Mouse (Mus musculus) bone marrow macrophage, adult 2 months (primary cell): ENCODE measurements at regions not wholly inside any gene's neighbourhood (a gene's known extent, or its start where the extent isn't known, plus 50 kb on each side); places are given as distances from the start of the nearest gene placed in this dataset.

Experiments used
- H3K27ac ChIP-seq: 2 replicates; pipeline ENCODE4 v1.5.1; 2012; ENCODE audit warnings: low read depth, low read length; ENCODE audit not compliant: insufficient read depth
- H3K4me1 ChIP-seq: 2 replicates; pipeline ENCODE4 v1.6.1; 2012; ENCODE audit warnings: low read length; ENCODE audit not compliant: control insufficient read depth, insufficient read depth
- H3K4me3 ChIP-seq: 2 replicates; pipeline ENCODE4 v1.5.1; 2012; ENCODE audit warnings: mild to moderate bottlenecking, low read length, moderate library complexity; ENCODE audit not compliant: insufficient read depth
- CTCF ChIP-seq: IDR thresholded peaks from 2 replicates; pipeline ENCODE4 v1.5.1; 2012; ENCODE audit warnings: low read depth, mild to moderate bottlenecking, low read length, moderate library complexity
- POLR2A ChIP-seq: IDR thresholded peaks from 2 replicates; pipeline ENCODE4 v1.6.1; 2012; ENCODE audit warnings: mild to moderate bottlenecking, low read depth, low read length, borderline replicate concordance

DNA sequence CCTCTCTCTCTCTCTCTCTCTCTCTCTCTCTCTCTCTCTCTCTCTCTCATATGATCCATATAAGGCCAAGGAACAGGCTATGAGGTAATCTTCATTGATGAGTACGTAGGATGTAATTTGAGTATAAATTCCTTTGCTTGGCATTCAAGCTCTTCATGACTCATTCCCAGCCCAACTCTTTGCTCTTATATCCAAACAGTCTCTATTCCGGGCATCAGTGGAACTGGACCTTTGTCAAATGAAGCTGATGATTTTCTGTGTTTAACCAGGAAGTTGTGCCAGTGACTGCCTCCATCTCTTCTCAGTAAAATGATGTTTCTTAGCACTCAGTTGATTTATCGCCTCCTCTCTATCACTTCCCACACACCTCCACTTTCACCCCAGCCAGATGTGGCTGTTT, 132.4 kb upstream of the Nmur2 start:
- TF ChIP-seq CTCF = no peak
- no peak for TF ChIP-seq POLR2A
- Histone ChIP-seq H3K27ac (no peak overlapping the region), H3K4me1 (no peaks in the 10 kb centered on the region)

DNA sequence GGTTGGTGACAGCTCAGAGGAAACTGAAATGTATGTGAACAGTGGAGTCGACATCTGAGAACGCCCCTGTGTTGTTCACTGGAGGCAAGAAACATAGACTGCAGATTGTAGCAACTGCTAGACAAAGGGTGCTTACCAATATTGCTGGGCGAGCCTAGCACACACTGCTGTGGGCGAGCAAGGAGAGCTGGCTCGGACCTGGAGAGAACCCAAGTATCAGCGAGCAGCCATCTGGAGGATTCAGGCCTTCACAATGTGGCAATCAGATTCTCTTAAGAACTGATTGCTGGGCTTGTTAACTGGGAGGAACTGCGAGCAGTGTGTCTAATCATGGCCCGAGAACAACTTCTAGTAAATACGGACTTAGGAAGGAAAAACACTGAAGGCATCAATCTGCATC, 128.8 kb upstream of the Nmur2 start:
- Histone ChIP-seq H3K4me3 (no peak overlapping the region), H3K4me1 (no peaks in the 10 kb centered on the region), H3K27ac (no peak overlapping the region)
- TF ChIP-seq CTCF (no peak), POLR2A (no peak)

More for the DNA sequence above, 132.4 kb upstream of the Nmur2 start:
- H3K4me3 ChIP-seq = no peak overlapping the region

DNA sequence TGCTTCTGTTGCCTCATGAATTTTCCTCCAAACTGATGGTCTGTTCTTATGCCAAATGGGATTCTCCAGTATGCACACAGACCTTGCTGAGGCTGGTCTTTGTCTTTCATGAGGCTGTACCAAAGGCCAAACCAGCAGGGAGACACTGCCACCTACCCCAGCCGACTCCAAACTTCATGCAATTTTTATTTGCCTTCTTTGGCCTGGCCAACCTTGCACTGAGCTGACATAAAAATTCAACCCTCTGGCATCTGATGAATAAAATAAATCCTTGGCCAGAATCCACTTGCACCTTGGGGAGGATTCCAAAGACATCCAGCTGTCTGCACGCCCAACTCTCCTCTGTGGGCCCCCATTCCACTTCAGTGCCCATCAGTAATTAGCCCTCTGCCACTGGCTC, 126.0 kb upstream of the Nmur2 start:
- Histone ChIP-seq H3K4me3 (no peak overlapping the region), H3K4me1 (no peaks in the 10 kb centered on the region), H3K27ac (no peak overlapping the region)
- TF ChIP-seq CTCF (no peak), POLR2A (no peak)

- TF ChIP-seq POLR2A (no peak), CTCF (no peak)
Measured at GRCm38 (mm10) chr11:56165759-56166158, 124.9 kb upstream of the Nmur2 start.

DNA sequence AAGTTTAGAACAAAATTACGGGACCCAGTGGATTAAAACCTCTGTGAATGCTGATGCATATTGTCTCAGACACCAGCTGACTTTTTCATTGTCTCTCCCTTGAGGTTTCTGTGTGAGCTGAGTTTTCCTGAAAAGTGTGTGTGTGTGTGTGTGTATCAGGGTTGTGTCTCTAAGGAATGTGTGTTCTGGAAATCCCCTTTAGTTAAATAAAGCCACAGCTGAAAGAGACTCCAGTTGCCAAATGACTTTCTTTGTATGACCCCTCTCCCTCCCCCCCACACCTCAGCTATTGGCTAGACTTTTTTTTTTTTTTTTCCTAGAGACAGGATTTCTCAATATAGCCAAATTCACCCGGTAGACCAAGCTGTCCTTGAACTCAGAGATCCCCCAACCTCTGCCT, 119.5 kb upstream of the Nmur2 start:
- TF ChIP-seq POLR2A (no peak), CTCF (no peak)
- Histone ChIP-seq H3K27ac (no peak overlapping the region), H3K4me3 (no peak overlapping the region), H3K4me1 (no peaks in the 10 kb centered on the region)

More at GRCm38 (mm10) chr11:56165759-56166158, 124.9 kb upstream of the Nmur2 start:
- no peak overlapping the region for H3K4me3 ChIP-seq
- H3K4me1 ChIP-seq = no peaks in the 10 kb centered on the region
- no peak overlapping the region for H3K27ac ChIP-seq

- no peak overlapping the region for H3K27ac ChIP-seq
- H3K4me3 ChIP-seq = no peak overlapping the region
- no peak for TF ChIP-seq POLR2A
- TF ChIP-seq CTCF = no peak
- no peaks in the 10 kb centered on the region for H3K4me1 ChIP-seq
Measured at GRCm38 (mm10) chr11:56159412-56160074, 118.7 kb upstream of the Nmur2 start.

DNA sequence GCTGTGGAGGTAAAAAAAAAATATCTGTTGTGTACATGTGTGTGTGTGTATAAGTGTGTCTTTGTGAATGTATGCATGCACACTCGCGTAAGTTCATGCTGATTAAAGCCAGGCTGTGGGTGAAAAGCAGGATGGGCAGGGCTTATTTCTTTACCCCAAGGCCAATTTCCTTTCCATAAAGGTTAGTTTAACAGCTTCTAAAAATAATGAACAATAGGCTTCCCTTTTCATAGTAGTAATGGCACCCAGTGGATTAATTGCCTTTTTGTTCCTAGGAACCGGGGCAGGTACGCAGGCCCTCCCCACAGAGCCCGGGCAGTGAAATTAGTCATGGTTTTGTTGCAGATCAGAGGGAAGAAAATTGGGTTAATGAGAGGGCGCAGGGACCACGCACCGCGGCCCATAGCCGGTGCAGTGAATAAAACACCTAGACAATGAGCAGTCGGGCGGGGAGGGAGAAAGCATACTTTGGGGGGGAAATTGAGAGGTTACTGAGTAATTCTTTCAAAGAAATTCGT, 110.1 kb upstream of the Nmur2 start:
- no peak overlapping the region for H3K4me3 ChIP-seq
- no peaks in the 10 kb centered on the region for H3K4me1 ChIP-seq
- TF ChIP-seq POLR2A = no peak
- no peak for TF ChIP-seq CTCF
- H3K27ac ChIP-seq = no peak overlapping the region

DNA sequence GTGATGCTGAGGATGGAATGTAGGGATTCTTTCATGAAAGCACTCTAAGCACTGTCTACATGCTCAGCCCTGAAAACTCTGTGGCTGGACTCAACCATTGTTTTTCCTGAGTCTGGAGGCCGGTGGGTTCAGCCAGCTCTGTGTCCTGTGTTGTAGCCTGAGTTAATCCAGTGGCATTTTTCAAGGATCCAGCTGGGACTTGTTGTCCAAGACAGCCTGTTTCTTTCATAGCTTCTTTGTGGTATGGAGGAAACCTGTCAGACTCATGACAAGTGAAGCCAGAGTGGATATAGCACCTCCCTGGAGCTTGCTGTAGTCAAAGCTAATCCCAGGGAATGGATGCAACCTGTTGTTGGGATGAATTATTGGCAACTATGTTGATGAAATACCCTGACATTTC, 108.9 kb upstream of the Nmur2 start:
- Histone ChIP-seq H3K4me1 (no peaks in the 10 kb centered on the region), H3K4me3 (no peak overlapping the region), H3K27ac (no peak overlapping the region)
- TF ChIP-seq CTCF (no peak), POLR2A (no peak)

DNA sequence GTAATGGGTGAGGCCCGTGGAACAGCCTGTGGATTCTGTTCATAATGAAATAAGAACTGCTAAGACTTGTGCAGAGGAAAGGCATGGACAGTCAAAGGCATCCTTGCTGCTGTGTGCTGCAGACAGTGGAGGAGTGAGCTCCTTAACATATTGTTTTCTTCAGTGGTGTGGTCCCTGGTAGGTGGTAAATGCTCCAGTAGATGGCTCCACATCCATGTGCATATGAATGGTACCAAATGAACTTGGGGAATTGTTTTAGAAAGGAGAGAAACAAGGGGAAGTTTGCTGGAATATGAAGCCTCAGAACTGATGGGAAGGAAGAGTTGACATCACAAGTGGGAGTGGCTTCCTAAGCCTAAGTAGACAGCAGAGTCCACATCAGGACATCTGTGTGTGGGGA, 108.1 kb upstream of the Nmur2 start:
- Histone ChIP-seq H3K4me1 (no peaks in the 10 kb centered on the region), H3K27ac (no peak overlapping the region), H3K4me3 (no peak overlapping the region)
- TF ChIP-seq POLR2A (no peak), CTCF (no peak)

DNA sequence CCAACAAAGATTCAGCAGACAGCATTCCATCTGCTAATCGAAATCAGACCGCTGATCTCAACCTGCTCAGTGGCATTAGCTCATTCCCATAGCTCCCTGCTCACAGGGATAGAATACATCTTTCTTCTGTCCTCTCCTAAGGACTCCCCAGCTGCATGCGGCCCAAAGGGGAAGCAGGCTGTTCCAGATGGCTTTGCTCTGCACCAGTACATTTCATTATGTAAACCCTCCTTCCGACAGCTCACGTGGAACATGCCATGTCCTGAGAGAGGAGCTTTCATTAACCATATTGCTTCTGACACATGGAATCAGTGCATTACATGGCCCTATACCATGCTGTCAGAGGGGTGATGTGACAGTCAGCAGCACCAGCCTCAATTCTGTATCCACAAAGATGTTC, 105.9 kb upstream of the Nmur2 start:
- Histone ChIP-seq H3K4me3 (no peak overlapping the region), H3K4me1 (no peaks in the 10 kb centered on the region), H3K27ac (no peak overlapping the region)
- TF ChIP-seq CTCF (no peak), POLR2A (no peak)

DNA sequence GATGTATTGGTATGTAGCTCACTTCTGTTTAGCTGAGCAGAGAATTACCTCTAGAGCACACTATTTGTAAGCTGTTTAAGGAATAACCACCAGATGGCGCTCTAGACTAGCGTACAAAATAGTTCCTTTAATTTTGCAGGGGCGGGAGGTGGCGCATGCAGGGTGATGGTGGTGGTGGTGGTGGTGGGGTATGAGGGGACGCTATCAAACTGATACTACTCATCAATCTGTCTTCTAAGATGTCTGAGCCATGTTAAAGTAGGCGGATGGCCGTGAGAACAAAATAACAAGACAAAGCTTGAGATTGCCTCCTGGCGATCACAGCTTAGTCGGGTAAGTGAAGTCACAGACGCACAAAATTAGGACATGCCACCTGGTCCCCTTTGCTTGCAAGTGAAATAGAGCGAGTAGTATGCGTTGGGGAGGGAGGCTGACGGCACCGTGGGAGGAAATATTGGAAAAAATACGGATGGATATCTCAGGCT, 90.6 kb upstream of the Nmur2 start:
- TF ChIP-seq POLR2A = no peak
- TF ChIP-seq CTCF = peak; percentile 87
- H3K4me3 ChIP-seq = no peak overlapping the region
- no peak overlapping the region for H3K27ac ChIP-seq
- H3K4me1 ChIP-seq = no peaks in the 10 kb centered on the region
